Mouse (Mus musculus): ENCODE results near the gene Mgat3. TPM values are rescaled to one million over a fixed set of nuclear protein-coding genes. Genes with fewer than 3 reads are reported as not detected.

Mgat3 gene
- polyA plus RNA-seq, 1 experiment from 2014 or later: 12.2 TPM

DNA sequence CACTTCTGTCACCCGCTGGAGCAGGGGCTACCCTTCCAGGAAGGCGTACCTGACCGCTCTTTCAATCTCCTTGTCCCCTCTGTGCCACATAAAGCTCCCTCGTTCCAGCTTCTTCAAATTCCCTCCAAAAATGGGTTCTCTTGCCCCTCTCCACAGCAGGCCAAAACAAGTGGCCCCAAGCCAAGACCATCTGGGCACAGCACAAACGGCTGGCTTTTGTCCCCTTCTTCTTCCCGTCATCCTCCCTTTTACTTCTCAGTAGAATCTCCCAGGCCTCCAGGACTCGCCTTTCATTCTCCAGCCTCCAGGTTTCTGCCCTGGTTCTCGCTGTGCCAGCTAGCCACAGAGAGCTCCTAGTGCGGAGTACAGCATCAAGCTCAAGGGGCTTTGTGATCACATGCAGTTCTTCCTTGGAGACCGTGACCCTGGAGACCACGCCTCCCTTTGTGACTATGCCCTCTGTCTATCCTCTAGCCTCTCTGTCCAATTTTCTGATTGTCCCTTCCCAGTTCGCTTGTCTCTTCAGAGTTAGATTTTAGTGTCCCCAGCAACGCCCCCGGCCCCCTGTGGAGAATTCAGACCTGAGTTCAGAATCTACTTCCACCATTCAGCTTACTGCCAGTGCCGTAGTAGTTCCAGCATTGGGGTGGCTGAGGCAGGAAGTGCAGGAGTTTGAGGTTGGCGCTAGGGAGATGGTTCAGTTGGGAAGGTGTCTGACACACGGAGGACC is 54.7 kb downstream of the Mgat3 start:
- no peak for TF ChIP-seq CTCF (IDR thresholded peaks at IDR 0.05; ENCODE audit: low read depth)
- Histone ChIP-seq H3K4me1 (replicated peaks; ENCODE audit: control insufficient read depth, insufficient read depth, low read length) (no peaks in the 10 kb centered on the region), H3K4me3 (ENCODE audit: low read depth, low read length) (no peak overlapping the region), H3K27me3 (replicated peaks; ENCODE audit: control insufficient read depth, insufficient read depth, low read length) (no peaks in the 10 kb centered on the region), H3K36me3 (ENCODE audit: control insufficient read depth, insufficient read depth) (no peaks in the 10 kb centered on the region), H3K4me2 (replicated peaks; ENCODE audit: low read depth) (no peak overlapping the region), H3K27ac (ENCODE audit: low read depth, low read length) (no peak overlapping the region), H3K9me3 (ENCODE audit: control insufficient read depth) (no peaks in the 10 kb centered on the region), H3K9ac (ENCODE audit: low read depth, low read length) (no peak overlapping the region)
- no peak for ATAC-seq
- WGBS: 77% methylated on average over 17 of the region's 17 CpGs

- H3K9ac ChIP-seq (ENCODE audit: low read depth, low read length): no peak overlapping the region
- no peaks in the 10 kb centered on the region for H3K9me3 ChIP-seq (ENCODE audit: control insufficient read depth)
- WGBS: 72% methylated on average over 2 of the region's 2 CpGs
- H3K36me3 ChIP-seq (ENCODE audit: control insufficient read depth, insufficient read depth): peaks cover 19% of the 10 kb centered on the region
- no peak for ATAC-seq
- H3K4me2 ChIP-seq (replicated peaks; ENCODE audit: low read depth): no peak overlapping the region
- no peak overlapping the region for H3K27ac ChIP-seq (ENCODE audit: low read depth, low read length)
- H3K4me1 ChIP-seq (replicated peaks; ENCODE audit: control insufficient read depth, insufficient read depth, low read length): no peaks in the 10 kb centered on the region; the same call in 1 of the 2 replicates
- TF ChIP-seq CTCF (IDR thresholded peaks at IDR 0.05; ENCODE audit: low read depth): no peak
- H3K27me3 ChIP-seq (replicated peaks; ENCODE audit: control insufficient read depth, insufficient read depth, low read length): no peaks in the 10 kb centered on the region
- H3K4me3 ChIP-seq (ENCODE audit: low read depth, low read length): no peak overlapping the region
Measured at GRCm38 (mm10) chr15:80232331-80232730, 58.8 kb downstream of the Mgat3 start.

- Histone ChIP-seq H3K9me3 (ENCODE audit: control insufficient read depth) (no peaks in the 10 kb centered on the region), H3K27ac (ENCODE audit: low read depth, low read length) (peak overlapping the region; percentile 85), H3K4me1 (replicated peaks; ENCODE audit: control insufficient read depth, insufficient read depth, low read length) (no peaks in the 10 kb centered on the region; the same call in 1 of the 2 replicates), H3K4me3 (ENCODE audit: low read depth, low read length) (no peak overlapping the region), H3K27me3 (replicated peaks; ENCODE audit: control insufficient read depth, insufficient read depth, low read length) (no peaks in the 10 kb centered on the region), H3K9ac (ENCODE audit: low read depth, low read length) (no peak overlapping the region), H3K4me2 (replicated peaks; ENCODE audit: low read depth) (no peak overlapping the region), H3K36me3 (ENCODE audit: control insufficient read depth, insufficient read depth) (peaks cover 24% of the 10 kb centered on the region)
- no peak for TF ChIP-seq CTCF (IDR thresholded peaks at IDR 0.05; ENCODE audit: low read depth)
- no peak for ATAC-seq
- WGBS: 74% methylated on average over 4 of the region's 4 CpGs
Measured at GRCm38 (mm10) chr15:80233053-80233452, 59.5 kb downstream of the Mgat3 start.

GRCm38 (mm10) chr15:80233733-80234509 is 60.4 kb downstream of the Mgat3 start, which contains the start of gene Mief1:
TSS of gene Mief1 (plus strand) at chr15:80234018.
- ATAC-seq: peak; percentile 97

DNA sequence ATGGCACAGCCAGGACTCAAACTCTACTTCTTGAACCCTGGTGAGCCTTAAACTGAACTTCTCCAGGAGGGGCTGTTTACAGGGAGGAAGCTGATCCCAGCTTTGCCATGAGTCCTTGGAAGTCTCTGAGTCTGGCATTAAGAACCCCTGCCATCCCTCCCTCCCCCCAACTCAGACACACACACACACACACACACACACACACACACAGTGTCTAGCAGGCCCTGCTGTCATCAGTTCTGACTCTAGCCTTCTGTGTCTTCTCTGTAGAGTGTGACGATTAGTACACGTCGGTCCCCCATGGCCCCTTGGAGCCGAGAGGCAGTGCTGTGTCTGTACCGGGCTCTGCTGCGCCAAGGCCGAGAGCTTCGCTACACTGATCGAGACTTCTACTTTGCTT is 62.0 kb downstream of the Mgat3 start, which contains the start of gene AC140267.1:
TSS of gene AC140267.1 (plus strand) at position 301 of the 400 bp plus-strand sequence.
- no peak for TF ChIP-seq CTCF (IDR thresholded peaks at IDR 0.05; ENCODE audit: low read depth)
- Histone ChIP-seq H3K27me3 (replicated peaks; ENCODE audit: control insufficient read depth, insufficient read depth, low read length) (no peaks in the 10 kb centered on the region), H3K9ac (ENCODE audit: low read depth, low read length) (peak within 1 kb of the TSS; percentile 77; the same call in 1 of the 2 replicates), H3K4me3 (ENCODE audit: low read depth, low read length) (peak within 1 kb of the TSS; percentile 78), H3K9me3 (ENCODE audit: control insufficient read depth) (no peaks in the 10 kb centered on the region), H3K27ac (ENCODE audit: low read depth, low read length) (peak within 1 kb of the TSS; percentile 85; the same call in 1 of the 2 replicates), H3K4me1 (replicated peaks; ENCODE audit: control insufficient read depth, insufficient read depth, low read length) (no peaks in the 10 kb centered on the region; the same call in 1 of the 2 replicates), H3K36me3 (ENCODE audit: control insufficient read depth, insufficient read depth) (peaks cover 41% of the 10 kb centered on the region), H3K4me2 (replicated peaks; ENCODE audit: low read depth) (peak within 1 kb of the TSS; percentile 73)
- WGBS: 92% methylated on average over 9 of the region's 9 CpGs
- no peak for ATAC-seq

More at GRCm38 (mm10) chr15:80233733-80234509, 60.4 kb downstream of the Mgat3 start, which contains the start of gene Mief1:
- peaks cover 33% of the 10 kb centered on the region for H3K36me3 ChIP-seq (ENCODE audit: control insufficient read depth, insufficient read depth)
- peak within 1 kb of the TSS; percentile 73 for H3K4me2 ChIP-seq (replicated peaks; ENCODE audit: low read depth)
- peak within 1 kb of the TSS; percentile 77 for H3K9ac ChIP-seq (ENCODE audit: low read depth, low read length)
- peak within 1 kb of the TSS; percentile 85 for H3K27ac ChIP-seq (ENCODE audit: low read depth, low read length)
- peak; percentile 45 for TF ChIP-seq CTCF (IDR thresholded peaks at IDR 0.05; ENCODE audit: low read depth)
- H3K9me3 ChIP-seq (ENCODE audit: control insufficient read depth): no peaks in the 10 kb centered on the region
- peak within 1 kb of the TSS; percentile 78 for H3K4me3 ChIP-seq (ENCODE audit: low read depth, low read length)
- no peaks in the 10 kb centered on the region for H3K27me3 ChIP-seq (replicated peaks; ENCODE audit: control insufficient read depth, insufficient read depth, low read length)
- WGBS: under 1% methylated on average over 67 of the region's 67 CpGs
- no peaks in the 10 kb centered on the region; the same call in 1 of the 2 replicates for H3K4me1 ChIP-seq (replicated peaks; ENCODE audit: control insufficient read depth, insufficient read depth, low read length)

GRCm38 (mm10) chr15:80248135-80248534 is 74.6 kb downstream of the Mgat3 start:
- Histone ChIP-seq H3K4me3 (ENCODE audit: low read depth, low read length) (no peak overlapping the region), H3K9me3 (ENCODE audit: control insufficient read depth) (no peaks in the 10 kb centered on the region), H3K36me3 (ENCODE audit: control insufficient read depth, insufficient read depth) (peaks cover 72% of the 10 kb centered on the region), H3K27ac (ENCODE audit: low read depth, low read length) (peak overlapping the region; percentile 11; the same call in 1 of the 2 replicates), H3K9ac (ENCODE audit: low read depth, low read length) (no peak overlapping the region), H3K27me3 (replicated peaks; ENCODE audit: control insufficient read depth, insufficient read depth, low read length) (no peaks in the 10 kb centered on the region), H3K4me2 (replicated peaks; ENCODE audit: low read depth) (no peak overlapping the region), H3K4me1 (replicated peaks; ENCODE audit: control insufficient read depth, insufficient read depth, low read length) (peaks cover 10% of the 10 kb centered on the region)
- ATAC-seq: no peak
- 95% methylated on average over 12 of the region's 12 CpGs for WGBS
- no peak for TF ChIP-seq CTCF (IDR thresholded peaks at IDR 0.05; ENCODE audit: low read depth)

Measured in intestine, postnatal 0 days (tissue).